Mouse (Mus musculus) embryonic facial prominence, embryonic 13.5 days (tissue): ENCODE data around the gene Arf6. TPM values are rescaled to one million over a fixed set of nuclear protein-coding genes. Genes with fewer than 3 reads are reported as not detected.

Source experiments
- ATAC-seq: fragments of 200-750 bp; cut with Nextera tagmentation; 2 replicates; pipeline ENCODE4 v1.8.0; 2017; ENCODE audit warnings: low read depth; ENCODE audit not compliant: insufficient number of reproducible peaks, insufficient read depth, low FRiP score, low TSS enrichment
- H3K27ac ChIP-seq: fragments of 300-500 bp; sonication (generic); 2 replicates; pipeline ENCODE4 v1.5.1; 2015; ENCODE audit warnings: moderate library complexity, mild to moderate bottlenecking, inconsistent platforms
- H3K27me3 ChIP-seq: fragments of 300-500 bp; sonication (generic); 2 replicates; pipeline ENCODE4 v1.6.1; 2015; ENCODE audit warnings: mild to moderate bottlenecking, inconsistent platforms
- H3K36me3 ChIP-seq: fragments of 300-500 bp; sonication (generic); 2 replicates; pipeline ENCODE4 v1.6.1; 2015; ENCODE audit warnings: mild to moderate bottlenecking, inconsistent platforms
- H3K4me1 ChIP-seq: fragments of 300-500 bp; sonication (generic); 2 replicates; pipeline ENCODE4 v1.6.1; 2015; ENCODE audit warnings: inconsistent platforms
- H3K4me2 ChIP-seq: fragments of 300-500 bp; sonication (generic); 2 replicates; pipeline ENCODE4 v1.6.1; 2015; ENCODE audit warnings: moderate library complexity, mild to moderate bottlenecking, inconsistent platforms
- H3K4me3 ChIP-seq: fragments of 300-500 bp; sonication (generic); 2 replicates; pipeline ENCODE4 v1.5.1; 2015; ENCODE audit warnings: mild to moderate bottlenecking, inconsistent platforms
- H3K9ac ChIP-seq: fragments of 300-500 bp; sonication (generic); 2 replicates; pipeline ENCODE4 v1.6.1; 2015; ENCODE audit warnings: mild to moderate bottlenecking, inconsistent platforms
- H3K9me3 ChIP-seq: fragments of 300-500 bp; sonication (generic); 2 replicates; pipeline ENCODE4 v1.6.1; 2016; ENCODE audit warnings: inconsistent platforms
- WGBS: fragments of 180-500 bp; shearing (Covaris S2); methylation state at CpG from one replicate; pipeline ENCODE4 v1.1.7; 2015; ENCODE audit warnings: mixed read lengths; 5-methylcytosine and 5-hydroxymethylcytosine counted together
- microRNA-seq: library from miRNA; unstranded; fragments of <30 nt; microRNA quantifications from one replicate; pipeline ENCODE4, GENCODE M21; 2016
- polyA plus RNA-seq: library from polyadenylated mRNA; unstranded; fragments of >200 nt; fragmentation: Nextera tagmentation; extraction: Ambion mirVana; gene quantifications from 2 replicates; pipeline ENCODE4 v1.2.1, GENCODE M21; 2015

The Arf6 gene
- polyA plus RNA-seq, 1 experiment from 2014 or later, result 56.7 TPM

DNA sequence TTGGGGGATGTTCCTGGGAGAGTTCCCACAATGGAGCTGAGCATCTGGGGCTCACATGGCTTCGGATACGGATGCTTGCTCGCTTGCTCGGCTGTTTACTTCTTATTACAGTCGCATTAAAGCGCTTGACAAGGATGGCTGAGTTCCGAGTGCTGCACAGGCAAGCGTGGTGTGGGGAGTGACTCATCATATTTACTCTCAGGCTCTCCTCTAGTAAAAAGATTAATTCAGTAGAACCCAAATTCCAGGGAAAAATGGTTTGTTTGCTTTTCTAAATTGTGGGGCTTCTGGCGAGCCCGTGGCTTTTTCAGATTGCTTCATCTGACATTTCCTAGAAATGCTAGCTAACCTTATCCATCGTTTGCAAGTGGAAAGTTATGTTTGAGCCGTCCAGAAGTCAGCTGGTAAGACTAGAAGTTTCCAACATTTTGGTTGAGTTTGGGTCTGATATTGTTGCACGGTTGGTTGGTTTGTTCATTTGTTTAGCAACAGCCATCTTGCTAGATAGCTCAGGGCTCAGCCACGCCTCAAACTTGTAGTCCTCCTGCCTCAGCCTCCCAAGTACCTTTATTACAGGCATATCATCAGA, 47.2 kb downstream of the Arf6 start:
- no peaks in the 10 kb centered on the region for H3K9me3 ChIP-seq
- peaks cover 17% of the 10 kb centered on the region; the same call in 1 of the 2 replicates for H3K4me1 ChIP-seq
- no peak overlapping the region for H3K4me3 ChIP-seq
- H3K4me2 ChIP-seq, result no peak overlapping the region
- no peaks in the 10 kb centered on the region for H3K27me3 ChIP-seq
- no peak for ATAC-seq
- no peaks in the 10 kb centered on the region for H3K36me3 ChIP-seq
- no peak overlapping the region for H3K9ac ChIP-seq
- 67% methylated on average over 14 of the region's 14 CpGs for WGBS
- no peak overlapping the region for H3K27ac ChIP-seq

GRCm38 (mm10) chr12:69419606-69420005, 47.7 kb downstream of the Arf6 start:
- WGBS, result 57% methylated on average over 4 of the region's 4 CpGs
- Histone ChIP-seq H3K4me1 (peaks cover 19% of the 10 kb centered on the region; the same call in 1 of the 2 replicates), H3K4me3 (no peak overlapping the region), H3K9ac (no peak overlapping the region), H3K9me3 (no peaks in the 10 kb centered on the region), H3K36me3 (no peaks in the 10 kb centered on the region), H3K27me3 (no peaks in the 10 kb centered on the region), H3K4me2 (no peak overlapping the region), H3K27ac (no peak overlapping the region)
- ATAC-seq, result no peak

DNA sequence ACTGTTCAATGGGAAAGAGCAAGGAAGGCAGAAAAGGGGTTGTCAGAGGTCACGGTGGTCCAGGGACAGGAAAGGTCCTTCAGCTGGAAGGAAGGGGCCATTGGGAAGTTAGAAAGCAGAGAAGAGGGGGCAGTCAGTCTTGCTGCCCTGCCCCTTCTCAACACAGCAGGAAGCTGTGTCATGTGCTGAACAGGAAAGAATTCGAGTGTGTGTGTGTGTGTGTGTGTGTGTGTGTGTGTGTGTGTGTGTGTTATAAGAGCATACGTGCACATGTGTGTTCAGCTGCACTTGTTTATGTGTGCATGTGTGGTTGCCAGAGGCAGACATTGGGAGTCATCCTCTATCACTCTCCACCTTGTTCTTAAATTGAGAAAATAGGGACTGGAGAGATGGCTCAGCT, 48.8 kb downstream of the Arf6 start:
- Histone ChIP-seq H3K9ac (no peak overlapping the region), H3K4me3 (no peak overlapping the region), H3K36me3 (no peaks in the 10 kb centered on the region), H3K27ac (no peak overlapping the region), H3K4me2 (no peak overlapping the region), H3K4me1 (peaks cover 25% of the 10 kb centered on the region), H3K27me3 (no peaks in the 10 kb centered on the region), H3K9me3 (no peaks in the 10 kb centered on the region)
- ATAC-seq, result no peak
- WGBS, result 58% methylated on average over 3 of the region's 3 CpGs

- H3K9ac ChIP-seq, result no peak overlapping the region
- no peak overlapping the region for H3K4me2 ChIP-seq
- H3K4me3 ChIP-seq, result no peak overlapping the region
- no peaks in the 10 kb centered on the region for H3K9me3 ChIP-seq
- H3K4me1 ChIP-seq, result peaks cover 14% of the 10 kb centered on the region
- H3K27ac ChIP-seq, result peak overlapping the region; percentile 52
- ATAC-seq, result no peak
- WGBS, result 74% methylated on average over 20 of the region's 20 CpGs
- H3K27me3 ChIP-seq, result no peaks in the 10 kb centered on the region
- no peaks in the 10 kb centered on the region for H3K36me3 ChIP-seq
These were observed 51.0 kb downstream of the Arf6 start for GRCm38 (mm10) chr12:69422827-69423537.

Small RNA genes lying within 50 kb of the gene (microRNA-seq; reads per million reads assigned to microRNA genes)
- gene Gm47299, result not detected
- gene Gm47305, result not detected

Other genes with a start within 250 kb of the Arf6 start
- 2,108 and 2,174 TPM in 2 replicates for gene Rps29, start 213.0 kb upstream of the Arf6 start, polyA plus RNA-seq
- 22.0 and 22.3 TPM in 2 replicates for gene Lrr1, start 203.3 kb upstream of the Arf6 start, polyA plus RNA-seq
- gene Rpl36al, start 188.1 kb upstream of the Arf6 start, polyA plus RNA-seq, result 521 and 554 TPM in 2 replicates
- gene Mgat2, start 188.0 kb upstream of the Arf6 start, polyA plus RNA-seq, result 43.8 and 44.1 TPM in 2 replicates
- gene Gm49383, start 175.0 kb upstream of the Arf6 start, polyA plus RNA-seq, result 33.8 and 40.4 TPM in 2 replicates
- gene Dnaaf2, start 173.7 kb upstream of the Arf6 start, polyA plus RNA-seq, result 12.0 and 14.4 TPM in 2 replicates
- 26.1 and 33.9 TPM in 2 replicates for gene Gm49384, start 167.9 kb upstream of the Arf6 start, polyA plus RNA-seq
- 25.5 and 29.5 TPM in 2 replicates for gene Pole2, start 144.0 kb upstream of the Arf6 start, polyA plus RNA-seq
- gene Klhdc1, start 131.0 kb upstream of the Arf6 start, polyA plus RNA-seq, result 10.5 and 12.4 TPM in 2 replicates
- 148 and 150 TPM in 2 replicates for gene Klhdc2, start 75.5 kb upstream of the Arf6 start, polyA plus RNA-seq
- 107 and 112 TPM in 2 replicates for gene Nemf, start 15.0 kb upstream of the Arf6 start, polyA plus RNA-seq
- gene Gm9887, start 308 bp downstream of the Arf6 start, polyA plus RNA-seq, result 1.6 and 2.6 TPM in 2 replicates
- 30.8 and 36.9 TPM in 2 replicates for gene Vcpkmt, start 210.9 kb downstream of the Arf6 start, polyA plus RNA-seq